Mouse (Mus musculus) cerebellum, adult 2 months (tissue): ENCODE measurements at regions not wholly inside any gene's neighbourhood (a gene's known extent, or its start where the extent isn't known, plus 50 kb on each side); places are given as distances from the start of the nearest gene placed in this dataset.

Experiments used
- CTCF ChIP-seq: fragments of 200-500 bp; IDR thresholded peaks from 2 replicates; pipeline ENCODE4 v1.5.1; 2011; ENCODE audit warnings: low read depth, mild to moderate bottlenecking, control low read depth, low read length, moderate library complexity, borderline replicate concordance; ENCODE audit not compliant: insufficient read depth
- POLR2A ChIP-seq: fragments of 200-500 bp; IDR thresholded peaks from 2 replicates; pipeline ENCODE4 v1.6.1; 2011; ENCODE audit warnings: low read length, control low read depth, borderline replicate concordance; ENCODE audit not compliant: insufficient read depth

- no peak for TF ChIP-seq CTCF
- no peak for TF ChIP-seq POLR2A
Measured at GRCm38 (mm10) chr8:42396886-42397285, 744.4 kb downstream of the Triml1 start.
